Mouse (Mus musculus): ENCODE results near the gene Gpr137.
"Not testable (repeated sequence)": the region's sequence is repeated elsewhere in the genome, so short reads cannot be mapped to it uniquely, and the experiment has no call there.

Gene Gpr137

GRCm38 (mm10) chr19:6899641-6900040, 42.6 kb downstream of the Gpr137 start:
- no peak for DNase-seq

- not testable (repeated sequence) for DNase-seq
Measured at GRCm38 (mm10) chr19:6895608-6896305, 46.5 kb downstream of the Gpr137 start.

DNA sequence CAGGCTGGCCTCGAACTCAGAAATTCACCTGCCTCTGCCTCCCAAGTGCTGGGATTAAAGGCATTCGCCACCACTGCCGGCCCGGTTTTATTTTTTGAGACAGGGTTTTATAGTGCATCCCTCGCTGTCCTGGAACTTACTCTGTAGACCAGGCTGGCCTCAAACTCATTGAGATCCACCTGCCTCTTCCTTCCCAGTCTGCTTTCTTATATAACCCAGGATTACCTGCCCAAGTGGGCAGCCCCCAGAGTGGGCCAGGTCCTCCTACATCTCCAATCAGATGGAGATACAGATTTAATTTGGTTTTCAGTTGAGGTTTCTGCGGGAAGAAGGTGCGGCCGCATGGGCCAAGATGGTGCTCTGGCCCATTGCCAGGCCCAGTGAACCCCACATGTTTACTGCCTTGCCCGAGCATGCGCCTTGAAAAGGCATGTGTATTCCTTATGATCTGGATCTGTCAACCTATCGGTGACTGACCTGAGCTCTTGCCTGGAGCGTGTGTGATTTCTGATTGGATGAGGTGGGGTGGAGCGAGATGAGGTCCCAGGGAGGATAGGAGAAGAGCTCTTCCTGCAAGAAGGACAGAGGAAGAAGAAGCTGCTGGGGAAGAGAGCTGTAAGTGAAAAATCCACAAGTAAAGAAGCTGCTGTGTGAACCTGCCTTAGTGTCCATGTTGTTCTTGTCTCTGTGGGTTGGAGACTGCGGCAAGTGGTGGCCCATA, 48.4 kb downstream of the Gpr137 start:
- no peak for DNase-seq

DNA sequence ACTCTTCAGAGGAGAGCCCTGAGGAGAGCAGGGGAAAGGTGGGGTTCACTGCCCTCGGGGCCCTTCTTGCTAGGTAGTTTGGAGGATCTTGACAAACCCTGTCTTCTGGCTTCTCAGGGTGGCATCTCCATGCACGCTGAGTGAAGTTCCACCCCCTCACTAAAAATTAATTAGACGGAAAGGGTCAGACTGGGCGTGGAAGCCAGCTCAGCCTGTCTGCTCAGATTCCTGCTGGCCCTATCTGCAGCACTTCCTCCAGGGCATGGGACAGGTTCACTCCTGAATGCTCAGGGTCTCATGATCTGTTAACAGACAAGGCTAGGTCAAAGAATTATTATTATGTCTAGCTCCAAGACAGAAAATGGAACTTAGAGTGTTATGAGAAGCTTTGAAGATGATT, 49.8 kb downstream of the Gpr137 start:
- no peak for DNase-seq
